Mouse (Mus musculus) cortical plate, adult 2 months (tissue): ENCODE results near the gene Tmem160.

Experiments used
- CTCF ChIP-seq: fragments of 200-500 bp; IDR thresholded peaks from 2 replicates; pipeline ENCODE4 v1.5.1; 2011; ENCODE audit warnings: mild to moderate bottlenecking, control low read depth, low read length; ENCODE audit not compliant: insufficient read depth; ENCODE audit errors: extremely low read depth
- POLR2A ChIP-seq: fragments of 200-500 bp; IDR thresholded peaks from 2 replicates; pipeline ENCODE4 v1.6.1; 2011; ENCODE audit warnings: mild to moderate bottlenecking, low read length, control low read depth; ENCODE audit not compliant: insufficient read depth; ENCODE audit errors: extremely low read depth

DNA sequence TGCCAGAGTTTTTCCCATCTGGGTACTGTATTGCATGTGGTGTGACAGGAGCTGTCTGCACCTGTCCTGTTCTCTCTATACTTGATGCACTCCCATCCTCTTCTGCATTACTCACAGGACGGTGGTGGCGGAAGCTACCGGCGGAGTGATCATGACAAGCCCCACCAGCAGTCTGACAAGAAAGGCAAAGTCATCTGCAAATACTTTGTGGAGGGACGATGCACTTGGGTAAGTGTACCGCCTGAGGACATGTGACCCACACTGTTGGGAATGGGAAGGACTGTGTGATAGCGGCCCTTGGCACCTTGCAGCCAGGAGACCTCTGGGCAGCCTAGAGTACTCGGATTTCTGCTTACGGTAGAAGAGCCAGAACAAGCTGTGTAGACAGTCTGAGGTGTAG, 28.8 kb upstream of the Tmem160 start:
- TF ChIP-seq CTCF (no peak), POLR2A (no peak)
